Mouse (Mus musculus): ENCODE results near the gene Mrpl39.

Gene Mrpl39

GRCm38 (mm10) chr16:84681991-84682390 lies 53.6 kb downstream of the Mrpl39 start:
- DNase-seq, result no peak

- no peak for DNase-seq
These were observed 54.8 kb downstream of the Mrpl39 start for GRCm38 (mm10) chr16:84680760-84681159.

GRCm38 (mm10) chr16:84677292-84677691 lies 58.2 kb downstream of the Mrpl39 start:
- DNase-seq, result no peak
